Comparison of ENCODE assay signal across 33 mouse cellular contexts in the genomic region with DNA sequence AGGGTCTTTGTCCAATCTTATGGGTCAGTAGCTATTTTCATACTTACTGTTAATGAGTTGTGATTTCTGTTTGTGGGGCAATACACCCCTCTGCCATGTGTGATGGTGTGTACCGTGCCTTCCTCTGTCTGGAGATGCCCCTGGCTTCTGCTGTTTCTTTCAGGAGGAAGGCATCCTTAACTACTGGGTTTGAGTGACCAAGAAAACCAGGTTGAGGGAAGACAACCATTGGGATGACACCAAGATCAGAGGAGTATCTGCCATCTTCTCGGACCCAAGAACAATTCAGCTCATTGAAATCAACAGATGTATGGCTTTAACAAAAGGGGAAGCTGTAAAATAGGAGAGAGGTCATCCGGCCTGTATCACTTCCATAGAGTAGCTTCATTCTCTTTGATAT. TPM values are rescaled to one million over a fixed set of nuclear protein-coding genes. Genes with fewer than 3 reads are reported as not detected.
"Had no signal": no experiment of that assay in that cellular context is flagged by ENCODE, and none has a peak within 500 bp of the region (broad histone marks: within the 10 kb centered on the region; RNA-seq: fewer than 3 reads in every experiment).

No protein-coding gene starts in this region.

- H3K9ac ChIP-seq: embryonic facial prominence, embryonic 12.5 days; embryonic facial prominence, embryonic 13.5 days; embryonic facial prominence, embryonic 15.5 days; forebrain, embryonic 12.5 days; forebrain, embryonic 13.5 days; forebrain, embryonic 15.5 days; forebrain, postnatal 0 days had no signal

- H3K9me3 ChIP-seq: embryonic facial prominence, embryonic 10.5 days; embryonic facial prominence, embryonic 12.5 days; embryonic facial prominence, embryonic 13.5 days; embryonic facial prominence, embryonic 15.5 days; forebrain, embryonic 10.5 days; forebrain, embryonic 12.5 days; forebrain, embryonic 13.5 days; forebrain, embryonic 15.5 days had no signal

- H3K4me2 ChIP-seq: embryonic facial prominence, embryonic 12.5 days; embryonic facial prominence, embryonic 13.5 days; embryonic facial prominence, embryonic 15.5 days; forebrain, embryonic 12.5 days; forebrain, embryonic 13.5 days; forebrain, embryonic 15.5 days had no signal

- ATAC-seq: forebrain, embryonic 13.5 days; forebrain, embryonic 14.5 days; forebrain, embryonic 15.5 days; forebrain, embryonic 16.5 days; forebrain, postnatal 0 days had no signal

- H3K27ac ChIP-seq: embryonic facial prominence, embryonic 10.5 days; embryonic facial prominence, embryonic 12.5 days; embryonic facial prominence, embryonic 13.5 days; embryonic facial prominence, embryonic 15.5 days; forebrain, embryonic 10.5 days; forebrain, embryonic 12.5 days; forebrain, embryonic 13.5 days; forebrain, embryonic 15.5 days; gastrocnemius, adult 2 months; heart, adult 2 months had no signal

- H3K36me3 ChIP-seq: embryonic facial prominence, embryonic 10.5 days; embryonic facial prominence, embryonic 12.5 days; embryonic facial prominence, embryonic 13.5 days; embryonic facial prominence, embryonic 15.5 days; forebrain, embryonic 10.5 days; forebrain, embryonic 12.5 days; forebrain, embryonic 15.5 days had no signal

- H3K4me1 ChIP-seq: embryonic facial prominence, embryonic 12.5 days; embryonic facial prominence, embryonic 13.5 days; embryonic facial prominence, embryonic 15.5 days; forebrain, embryonic 12.5 days; forebrain, embryonic 13.5 days; forebrain, embryonic 15.5 days had no signal

- H3K4me3 ChIP-seq: embryonic facial prominence, embryonic 10.5 days; embryonic facial prominence, embryonic 12.5 days; embryonic facial prominence, embryonic 13.5 days; embryonic facial prominence, embryonic 15.5 days; erythroblast, embryonic 14.5 days; forebrain, embryonic 10.5 days; forebrain, embryonic 12.5 days; forebrain, embryonic 13.5 days; forebrain, embryonic 15.5 days; gastrocnemius, adult 2 months; heart, adult 2 months had no signal

- H3K27me3 ChIP-seq: embryonic facial prominence, embryonic 12.5 days; embryonic facial prominence, embryonic 13.5 days; embryonic facial prominence, embryonic 15.5 days; forebrain, embryonic 12.5 days; forebrain, embryonic 13.5 days; forebrain, embryonic 15.5 days had no signal

- DNase-seq: cerebellum, adult 2 months; cerebellum, adult 8-10 months; cerebellum, adult 9-10 months; cerebellum, adult 9-11 months; cerebellum, postnatal 10 days; cerebellum, postnatal 14 days; cerebellum, postnatal 25 days; cerebellum, postnatal 36 days; embryo, embryonic 11 days; forebrain, postnatal 0 days; gastrocnemius, adult 2 months; gastrocnemius, postnatal 10 days; gastrocnemius, postnatal 14 days; gastrocnemius, postnatal 25 days; gastrocnemius, postnatal 36 days; heart, adult 18-20 months; heart, adult 2 months had no signal

RNA-seq across cellular contexts. Expression of a gene that starts 24.8 kb away (rescaled TPM):
- polyA plus RNA-seq: erythroblast, embryonic 14.5 days had no signal

RNA-seq across cellular contexts. Expression of a gene that starts 24.8 kb away (rescaled TPM):
- total RNA-seq: common myeloid progenitor, adult 5-6 weeks; forebrain, postnatal 0 days; gastrocnemius, adult 18-20 months; gastrocnemius, adult 2 months; gastrocnemius, adult 8-10 months; gastrocnemius, postnatal 10 days; gastrocnemius, postnatal 14 days; gastrocnemius, postnatal 25 days; gastrocnemius, postnatal 36 days; granulocyte monocyte progenitor cell, adult 5-6 weeks; heart, adult 18-20 months; heart, adult 2 months; heart, adult 8-10 months had no signal
- polyA plus RNA-seq: embryonic facial prominence, embryonic 10.5 days; heart, adult 2 months had no signal

RNA-seq across cellular contexts. Expression of a gene that starts 24.8 kb away (rescaled TPM):
- polyA plus RNA-seq: erythroblast, embryonic 14.5 days had no signal
